Mouse (Mus musculus) spleen, adult 18-20 months (tissue): ENCODE data around the gene Ajm1.

ENCODE experiments used
- DNase-seq, 2 experiments: peaks; one replicate each; pipeline ENCODE4 v3.0.0; 2022; ENCODE audit warnings: mixed read lengths in 2 of 2

Ajm1 gene

GRCm38 (mm10) chr2:25583571-25583970, 2.0 kb upstream of the Ajm1 start:
- DNase-seq = no peak

DNA sequence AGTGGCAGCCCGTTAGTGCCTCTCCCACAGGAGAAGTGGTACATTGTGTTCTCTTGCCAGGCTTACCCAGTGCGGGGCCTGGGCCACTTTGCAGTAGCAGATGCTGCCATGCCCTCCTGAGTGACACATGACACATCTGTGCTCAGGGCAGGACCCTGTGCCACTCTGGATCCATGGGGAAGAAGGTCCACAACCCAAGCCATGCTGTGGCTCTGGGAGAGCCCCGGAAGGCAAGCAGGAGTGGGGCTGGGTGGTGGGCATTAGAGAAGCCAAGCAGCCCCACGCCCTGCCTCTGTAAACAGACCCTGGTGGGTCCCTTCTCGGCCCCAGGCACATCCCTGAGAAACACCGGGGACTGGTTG, 1.5 kb upstream of the Ajm1 start:
- no peak for DNase-seq

DNA sequence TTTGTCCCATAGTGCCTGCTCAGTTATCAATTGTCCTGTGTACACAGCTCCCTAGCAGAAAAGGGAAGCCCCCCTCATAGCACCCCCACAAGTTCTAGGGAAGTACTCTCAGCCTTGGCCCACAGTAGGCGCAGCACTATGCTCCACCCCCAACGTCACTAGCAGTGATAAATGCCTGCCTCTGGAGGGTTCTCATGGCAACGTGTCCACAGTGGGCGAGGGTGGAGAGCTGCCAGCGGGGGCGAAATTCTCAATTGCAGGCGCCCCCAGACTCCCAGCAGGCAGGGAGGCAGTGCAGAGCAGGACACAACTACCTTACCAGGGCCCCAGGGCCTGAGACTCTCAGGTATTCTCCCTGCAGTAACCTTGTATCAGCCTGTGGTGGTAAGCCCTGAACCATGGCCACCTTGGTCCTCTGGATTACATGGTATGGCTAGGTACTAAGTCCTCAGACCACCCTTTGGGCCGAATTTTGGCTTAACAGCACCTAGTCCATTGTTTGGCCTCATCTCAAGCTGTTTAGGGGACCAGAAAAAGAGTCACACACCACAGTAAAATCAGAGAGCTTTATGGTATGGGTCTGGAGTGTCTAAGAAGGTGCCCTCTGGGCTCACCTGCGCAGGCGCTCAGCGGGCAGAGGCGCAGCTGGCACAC, 1.0 kb upstream of the Ajm1 start:
- DNase-seq = no peak

GRCm38 (mm10) chr2:25581901-25582301, 344 bp upstream of the Ajm1 start:
- peak; percentile 8 to 19 for DNase-seq

- no peak for DNase-seq
Measured at GRCm38 (mm10) chr2:25580621-25581101, 896 bp downstream of the Ajm1 start.

DNA sequence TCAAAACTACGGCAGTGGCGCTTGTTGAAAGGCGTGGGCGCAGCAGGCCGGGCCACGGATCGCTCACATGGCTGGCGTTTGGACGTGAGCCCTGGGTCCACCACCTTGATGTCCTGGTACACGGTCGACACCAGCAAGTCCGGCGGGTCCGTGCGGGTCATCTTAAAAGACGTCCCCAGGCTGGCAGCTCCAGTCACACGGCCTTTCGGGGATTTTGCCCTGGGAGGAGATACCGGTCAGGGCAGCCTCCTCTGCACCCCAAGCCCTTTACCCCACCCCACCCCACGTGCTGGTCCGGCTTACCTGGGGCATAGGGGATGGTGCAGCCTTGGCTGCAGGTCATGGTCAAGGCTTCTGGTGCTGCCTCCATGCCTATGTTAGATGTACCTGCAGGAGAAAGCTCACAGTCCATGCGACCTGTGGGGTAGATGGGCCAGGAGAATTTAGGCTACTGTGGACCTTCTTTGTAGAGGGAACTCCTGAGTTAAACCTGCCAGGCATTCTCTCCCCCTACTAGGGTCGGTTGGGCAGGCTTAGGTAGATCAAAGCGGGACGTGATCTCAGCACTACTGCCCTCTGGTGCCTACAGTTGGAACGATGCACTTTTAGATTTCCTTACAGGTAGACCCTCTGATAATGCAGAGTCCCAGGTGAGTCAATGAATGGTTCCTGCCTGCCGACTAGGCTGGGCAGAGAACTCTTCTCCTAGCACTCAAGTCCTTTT, 1.7 kb downstream of the Ajm1 start:
- peak; percentile 20 to 67 for DNase-seq

- peak; percentile 4 to 20 for DNase-seq
Measured at GRCm38 (mm10) chr2:25578796-25579736, 2.5 kb downstream of the Ajm1 start.

DNA sequence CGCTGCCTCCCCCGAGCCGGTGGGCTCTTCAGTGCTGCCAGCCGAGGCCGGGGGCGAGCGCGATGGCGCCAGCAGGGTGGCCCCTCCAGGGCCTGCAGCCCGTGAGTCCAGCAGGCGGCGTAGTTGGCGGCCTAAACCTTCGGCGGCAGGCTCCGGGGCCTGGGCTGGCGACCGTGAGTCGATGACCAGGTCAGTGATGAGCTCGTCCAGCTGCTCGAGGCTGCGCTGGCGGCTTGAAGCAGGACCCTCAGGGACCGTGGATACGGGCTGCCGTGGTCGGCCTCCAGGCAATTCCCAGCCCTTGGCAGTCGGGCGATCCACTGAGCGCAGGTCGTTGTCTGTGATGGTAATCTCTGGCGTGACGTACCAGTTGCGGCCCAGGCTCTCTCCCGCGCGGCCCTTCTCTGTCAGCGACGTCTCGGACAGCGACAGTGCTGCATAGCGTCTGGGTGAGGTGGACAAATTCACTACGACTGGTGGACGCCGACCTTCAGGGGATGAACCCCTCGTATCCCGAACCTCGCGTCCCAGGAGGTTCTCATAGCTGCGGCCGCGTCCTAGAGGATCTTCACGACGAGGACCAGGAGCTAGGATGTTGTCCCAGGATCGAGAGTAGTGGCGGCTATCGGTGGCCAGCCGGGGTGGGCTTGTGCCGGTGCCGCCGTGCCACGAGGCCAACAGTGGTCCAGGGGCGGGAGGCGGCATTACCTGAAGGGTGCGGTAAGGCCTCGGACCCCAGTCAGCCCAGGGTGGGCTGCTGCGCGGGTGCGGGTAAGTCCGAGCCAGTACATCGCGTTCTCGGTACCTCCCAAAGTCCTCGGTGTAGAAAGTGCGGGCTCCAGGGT, 3.4 kb downstream of the Ajm1 start:
- peak; percentile 6 to 21 for DNase-seq

DNA sequence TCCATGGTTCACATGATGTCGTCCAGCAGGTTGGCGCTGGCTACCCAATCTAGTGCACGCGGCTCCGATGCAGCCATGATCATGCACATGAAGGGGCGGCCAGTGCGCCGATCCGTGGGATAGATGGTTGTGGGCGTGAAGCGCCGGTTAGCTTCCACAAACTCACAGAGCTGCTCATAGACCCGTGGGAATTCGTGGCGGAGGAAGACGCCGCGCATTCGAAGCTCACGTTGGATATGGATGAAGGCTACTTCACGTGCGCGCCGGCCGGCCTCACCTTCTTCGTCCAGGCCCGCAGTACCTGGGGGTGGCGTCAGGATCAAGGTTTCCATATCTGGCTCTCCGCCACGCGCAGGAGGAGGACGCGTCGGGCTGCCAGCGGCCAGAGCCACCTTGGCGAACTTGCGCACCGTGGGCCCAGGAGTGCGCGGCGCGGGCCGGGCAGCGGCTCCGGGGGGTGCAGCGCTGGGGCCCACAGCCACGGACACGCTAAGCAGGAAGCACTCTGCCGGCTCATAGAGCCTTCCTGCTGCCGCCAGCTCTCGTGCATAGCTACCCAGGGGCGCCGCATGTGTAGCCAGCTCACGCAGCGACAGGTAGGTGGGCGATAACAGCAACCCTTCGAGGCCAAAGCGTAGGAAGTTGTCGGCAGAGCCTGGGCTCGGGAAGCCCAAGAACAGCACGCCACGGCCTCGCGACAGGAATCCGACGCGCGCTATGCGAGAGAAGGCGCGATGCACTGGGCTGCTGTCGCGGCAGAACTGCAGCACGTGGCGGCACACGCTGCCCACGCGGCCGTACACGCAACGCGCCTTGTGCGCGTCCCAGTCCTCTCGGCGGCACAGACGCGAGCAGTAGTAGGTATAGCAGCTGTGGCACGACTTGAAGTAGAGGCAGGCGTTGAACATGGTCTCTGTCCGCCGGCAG, 4.3 kb downstream of the Ajm1 start:
- peak in 1 of 2 experiments; percentile 5 for DNase-seq

DNA sequence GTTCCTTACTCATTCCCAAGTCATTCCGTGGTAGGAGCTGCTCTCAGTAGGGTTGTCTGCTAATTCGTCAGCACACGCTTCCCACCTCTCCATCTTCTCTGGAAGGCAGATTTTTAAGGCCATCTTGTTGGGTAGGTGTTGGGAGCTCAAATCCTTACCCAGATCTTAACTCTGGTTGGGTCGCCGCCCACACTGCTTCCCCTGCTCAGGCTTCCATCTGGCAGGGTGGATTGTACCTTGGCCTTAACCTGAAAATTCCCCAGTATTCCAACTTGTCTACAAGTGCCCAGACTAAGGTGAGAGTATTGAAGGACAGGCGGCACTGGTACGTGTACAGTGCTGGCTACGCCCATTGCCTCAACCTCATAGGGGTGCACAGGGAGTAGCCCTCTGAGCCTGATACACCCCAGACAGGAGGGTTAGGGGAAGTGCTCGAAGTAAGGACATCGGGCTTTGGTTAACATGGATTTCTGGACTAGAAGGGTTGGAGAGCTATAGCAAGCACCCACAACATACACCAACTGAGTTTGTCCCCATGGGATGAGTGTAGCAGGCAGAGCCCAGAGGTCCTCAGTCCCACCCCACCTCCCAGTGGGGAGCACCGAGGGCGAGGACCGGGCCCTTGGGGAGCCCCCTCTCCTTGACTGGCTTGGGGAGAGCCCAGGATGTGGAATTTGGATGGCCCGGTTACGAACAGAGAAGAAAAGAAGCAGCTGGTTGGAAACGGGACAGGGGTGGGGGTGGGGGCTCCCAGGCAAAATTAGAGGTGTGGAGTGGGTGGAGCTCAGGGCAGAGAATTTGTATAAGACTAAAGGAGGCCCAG, 5.3 kb downstream of the Ajm1 start:
- DNase-seq = peak in 1 of 2 experiments; percentile 4

- DNase-seq = peak; percentile 32 to 44
Measured at GRCm38 (mm10) chr2:25575432-25576027, 6.0 kb downstream of the Ajm1 start.

DNA sequence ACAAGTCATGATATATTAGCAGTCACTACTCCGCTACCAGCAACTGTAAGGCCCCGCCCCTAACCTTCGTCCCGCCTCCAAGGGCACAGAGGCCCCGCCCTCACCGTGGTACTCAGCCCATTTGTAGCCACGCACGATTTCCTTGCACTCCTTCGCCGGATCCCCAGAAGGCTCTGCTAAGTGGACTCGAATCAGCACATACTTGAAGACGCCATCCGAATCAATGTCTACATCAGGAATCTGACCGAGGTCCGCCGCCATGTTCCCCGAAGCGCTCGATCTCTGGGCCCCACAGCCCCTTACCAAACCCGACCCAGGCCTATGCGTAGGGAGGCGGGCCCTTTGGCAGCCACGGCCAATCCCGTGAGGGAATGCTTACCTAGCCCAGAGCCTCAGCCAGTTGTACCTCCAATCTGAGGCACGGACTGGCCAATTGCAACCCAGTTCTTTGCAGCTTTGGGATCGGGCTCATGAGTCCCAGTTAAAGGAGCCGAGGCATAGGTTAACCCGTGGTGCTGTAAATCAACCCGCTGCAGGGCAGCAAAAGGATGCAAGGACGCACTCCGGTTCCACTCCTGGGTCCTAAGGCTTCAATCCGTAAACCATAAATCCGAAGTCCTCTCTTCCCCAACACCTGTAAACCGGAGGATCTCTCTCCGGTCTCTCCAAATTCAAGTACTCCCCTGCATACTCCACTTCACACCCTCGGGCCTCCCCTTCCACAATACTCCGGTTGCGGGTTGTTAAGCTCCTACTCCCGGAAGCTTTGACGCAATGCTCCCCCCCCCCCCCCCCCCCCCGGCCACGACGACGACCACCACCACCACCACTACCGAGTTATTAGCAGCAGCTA, 6.8 kb downstream of the Ajm1 start, which contains the start of the genes Mamdc4 and Phpt1:
Gene Mamdc4 (minus strand): TSS at position 267 of the 853 bp plus-strand sequence.
Gene Phpt1 (minus strand): TSS at position 646 of the 853 bp plus-strand sequence.
- peak; percentile 92 to 98 for DNase-seq

DNA sequence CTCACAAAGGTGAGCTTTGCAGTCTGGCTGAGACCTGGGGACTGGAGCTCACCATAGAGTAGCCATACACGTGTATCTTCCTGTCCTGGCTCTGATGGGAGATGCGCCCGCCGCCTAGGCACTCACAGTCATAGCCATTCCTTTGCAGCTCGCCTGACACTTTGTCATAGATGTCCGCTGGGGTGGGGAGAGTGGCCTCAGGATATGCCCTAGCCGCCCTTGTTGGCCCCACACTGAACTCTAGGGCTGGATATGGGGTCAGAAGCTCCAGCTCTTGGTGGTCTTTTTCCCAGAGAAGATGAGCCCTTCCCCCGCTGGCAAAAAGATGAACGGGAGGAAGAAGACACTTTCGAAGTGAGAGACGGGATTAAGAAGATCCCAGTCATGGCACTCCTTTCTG, 7.4 kb downstream of the Ajm1 start:
- peak in 1 of 2 experiments; percentile 12 for DNase-seq

DNA sequence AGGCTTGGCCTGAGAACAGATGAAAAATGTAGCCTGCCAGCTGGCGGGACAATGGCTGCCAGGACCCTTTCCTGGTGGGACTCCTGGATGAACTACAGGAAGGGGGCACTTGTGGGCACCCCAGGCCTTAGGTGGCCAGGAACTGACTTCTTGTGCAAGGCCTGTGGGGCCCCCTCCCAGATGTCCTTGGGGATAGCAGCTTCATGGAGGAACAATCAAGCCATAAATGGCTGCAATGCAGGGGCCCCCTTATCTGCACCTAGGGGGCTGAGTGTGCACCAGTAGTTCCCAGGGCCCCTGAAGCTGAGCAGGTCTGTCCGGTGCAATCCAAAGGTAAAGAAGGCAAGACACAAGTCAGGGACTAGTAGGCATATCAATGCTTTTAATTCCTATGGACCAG, 8.5 kb downstream of the Ajm1 start:
- peak in 1 of 2 experiments; percentile 3 for DNase-seq

DNA sequence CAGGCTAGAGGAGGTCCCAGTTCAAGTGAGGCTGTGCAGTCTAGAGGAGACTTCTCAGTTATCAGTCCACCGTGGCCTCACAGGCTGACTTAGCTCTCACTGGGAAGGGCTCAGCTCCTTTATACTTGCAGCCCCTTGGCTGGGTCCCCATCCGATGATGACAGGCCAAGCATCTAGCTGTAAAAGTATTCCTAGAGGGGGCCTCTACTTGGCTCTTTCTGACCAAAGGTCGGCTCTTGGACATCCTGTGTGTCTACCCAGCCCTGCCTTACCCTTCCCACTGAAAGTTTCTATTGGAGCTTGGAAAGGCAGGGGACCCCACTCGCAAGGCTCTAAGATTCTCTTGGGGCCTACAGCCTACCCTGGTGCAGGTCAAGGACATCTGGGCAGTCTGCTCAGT, 10.3 kb downstream of the Ajm1 start:
- no peak for DNase-seq

DNA sequence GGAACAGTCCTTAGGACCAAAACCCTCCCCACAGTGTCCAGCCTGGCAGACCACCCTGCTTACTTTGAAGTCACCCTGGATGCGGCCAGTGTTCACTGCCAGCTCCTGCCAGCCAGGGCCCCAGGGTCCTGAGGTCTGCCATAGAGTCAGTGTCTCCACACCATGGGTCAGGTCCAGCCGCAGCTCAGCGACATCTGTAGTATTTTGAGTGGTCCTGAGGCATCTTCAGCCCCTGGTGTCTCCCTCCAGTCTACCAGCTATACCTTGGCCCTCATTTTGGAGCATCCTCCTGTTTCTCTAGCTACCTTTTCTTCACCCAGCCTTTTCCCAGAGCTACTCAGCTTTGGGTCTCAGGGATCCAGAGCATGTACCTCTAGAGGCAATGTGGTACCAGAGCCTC, 12.2 kb downstream of the Ajm1 start:
- DNase-seq = no peak

DNA sequence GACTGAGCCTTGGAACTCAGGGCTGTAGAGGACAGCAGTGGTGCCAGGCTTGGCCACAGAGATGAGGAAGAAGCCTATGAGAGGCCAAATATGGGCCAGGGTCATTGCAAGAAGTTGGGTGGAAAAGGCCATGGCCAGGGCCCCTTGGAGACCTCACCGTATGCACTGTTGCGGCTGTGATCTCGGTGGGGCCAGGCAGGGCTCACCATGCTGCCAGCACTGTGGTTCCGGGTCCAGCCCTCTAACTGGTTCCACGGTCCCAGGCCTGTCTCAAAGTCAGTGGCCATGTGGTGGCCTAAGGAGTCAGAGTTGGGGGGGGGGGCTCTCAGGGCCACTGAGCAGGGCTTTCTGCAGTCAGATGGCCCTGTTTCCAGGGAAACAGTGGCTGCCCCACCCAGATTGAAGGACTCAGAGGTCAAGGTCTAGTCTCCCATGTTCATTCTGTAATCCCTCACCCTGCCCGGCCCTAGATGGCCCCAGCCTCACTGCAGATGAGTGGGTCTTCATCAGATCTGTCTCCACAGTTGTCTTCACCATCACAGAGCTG, 13.0 kb downstream of the Ajm1 start:
- peak in 1 of 2 experiments; percentile 3 for DNase-seq

DNA sequence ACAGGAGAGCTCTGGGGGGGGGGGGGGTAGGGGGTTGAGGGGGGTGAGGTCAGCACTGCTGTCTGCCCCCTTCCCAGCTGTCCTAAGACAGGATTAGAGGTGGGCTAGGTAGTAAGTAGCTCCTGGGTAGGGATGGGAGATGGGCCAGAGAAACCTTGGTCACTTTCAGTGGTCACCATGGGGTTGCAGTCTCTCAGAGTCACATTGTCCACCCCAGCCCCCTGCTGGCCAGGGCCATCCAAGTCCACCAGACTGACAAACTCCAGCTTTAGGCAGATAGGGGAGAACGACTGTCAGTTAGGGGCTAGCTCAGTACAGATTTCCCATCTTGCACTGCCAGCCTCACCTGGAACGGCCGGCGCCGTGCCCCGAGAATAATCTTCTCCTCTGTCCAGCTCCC, 15.0 kb downstream of the Ajm1 start:
- DNase-seq = no peak
